Mouse (Mus musculus) ES-E14 (cell line): ENCODE measurements around the gene A230050P20Rik. TPM values are rescaled to one million over a fixed set of nuclear protein-coding genes. Genes with fewer than 3 reads are reported as not detected.

Experiments
- DNase-seq: peaks from one replicate; pipeline ENCODE4 v3.0.0-alpha.2; 2013; ENCODE audit warnings: low read depth, low spot score
- H3K27ac ChIP-seq: 2 replicates; pipeline ENCODE4 v1.5.1; 2012; ENCODE audit warnings: low read depth, mild to moderate bottlenecking, low read length, moderate library complexity, mixed read lengths; ENCODE audit not compliant: poor library complexity, insufficient read depth, severe bottlenecking
- H3K36me3 ChIP-seq: 2 replicates; pipeline ENCODE4 v1.6.1; 2012; ENCODE audit warnings: mild to moderate bottlenecking, low read length, moderate library complexity, mixed read lengths; ENCODE audit not compliant: control insufficient read depth, poor library complexity, insufficient read depth, severe bottlenecking
- H3K4me1 ChIP-seq, 2 experiments: fragments of 150-350 bp in 1 of 2; sonication (generic) in 1 of 2; 2 replicates each; pipeline ENCODE4 v1.6.1; 2012; ENCODE audit warnings: low read length in 2 of 2, mild to moderate bottlenecking in 1 of 2, mixed read lengths in 1 of 2; ENCODE audit not compliant: control insufficient read depth in 2 of 2, insufficient read depth in 2 of 2, poor library complexity in 1 of 2
- H3K4me3 ChIP-seq, 2 experiments: fragments of 150-350 bp in 1 of 2; sonication (generic) in 1 of 2; 2 replicates each; pipeline ENCODE4 v1.5.1; 2012; ENCODE audit warnings: low read length in 2 of 2, low read depth in 1 of 2, mild to moderate bottlenecking in 1 of 2, mixed read lengths in 1 of 2; ENCODE audit not compliant: insufficient read depth in 1 of 2, poor library complexity in 1 of 2, severe bottlenecking in 1 of 2
- H3K9ac ChIP-seq: 2 replicates; pipeline ENCODE4 v1.6.1; 2012; ENCODE audit warnings: low read depth, mild to moderate bottlenecking, low read length, mixed read lengths; ENCODE audit not compliant: poor library complexity, insufficient read depth, severe bottlenecking
- H3K9me3 ChIP-seq: fragments of 150-350 bp; sonication (generic); 2 replicates; pipeline ENCODE4 v1.6.1; 2012; ENCODE audit warnings: low read depth, mild to moderate bottlenecking, low read length; ENCODE audit not compliant: control insufficient read depth, insufficient read depth
- CHD2 ChIP-seq: IDR thresholded peaks from 2 replicates; pipeline ENCODE4 v1.6.1; 2014; ENCODE audit warnings: mild to moderate bottlenecking, low read depth, low read length, inconsistent platforms
- HCFC1 ChIP-seq: IDR thresholded peaks from 2 replicates; pipeline ENCODE4 v1.6.1; 2012; ENCODE audit warnings: low read length, inconsistent platforms, borderline replicate concordance; ENCODE audit not compliant: insufficient read depth
- MAFK ChIP-seq: IDR thresholded peaks from 2 replicates; pipeline ENCODE4 v1.6.1; 2014; ENCODE audit warnings: mild to moderate bottlenecking, low read depth, low read length, inconsistent platforms; ENCODE audit not compliant: insufficient read depth
- ZC3H11A ChIP-seq: IDR thresholded peaks from 2 replicates; pipeline ENCODE4 v1.6.1; 2012; ENCODE audit warnings: low read depth, mild to moderate bottlenecking, inconsistent platforms, low read length, borderline replicate concordance
- ZNF384 ChIP-seq: IDR thresholded peaks from 2 replicates; pipeline ENCODE4 v1.6.1; 2012; ENCODE audit warnings: low read depth, low read length, inconsistent platforms
- in situ Hi-C, 2 experiments: fragments of 600-800 bp; cut with MboI; formaldehyde crosslinking; loops; one replicate each; pipeline ENCODE4 v1.15.1; 2025; ENCODE audit warnings: low sequenced_read_pairs in 2 of 2, inconsistent platforms in 1 of 2; ENCODE audit not compliant: unreplicated experiment in 2 of 2
- total RNA-seq: library from RNA; depleted of rRNA; stranded (reverse); fragments of 300-350 nt; gene quantifications from 2 replicates; pipeline ENCODE4 v1.2.3, GENCODE M21; 2012

Gene A230050P20Rik
- total RNA-seq, 1 experiment = 8.3 TPM

DNA sequence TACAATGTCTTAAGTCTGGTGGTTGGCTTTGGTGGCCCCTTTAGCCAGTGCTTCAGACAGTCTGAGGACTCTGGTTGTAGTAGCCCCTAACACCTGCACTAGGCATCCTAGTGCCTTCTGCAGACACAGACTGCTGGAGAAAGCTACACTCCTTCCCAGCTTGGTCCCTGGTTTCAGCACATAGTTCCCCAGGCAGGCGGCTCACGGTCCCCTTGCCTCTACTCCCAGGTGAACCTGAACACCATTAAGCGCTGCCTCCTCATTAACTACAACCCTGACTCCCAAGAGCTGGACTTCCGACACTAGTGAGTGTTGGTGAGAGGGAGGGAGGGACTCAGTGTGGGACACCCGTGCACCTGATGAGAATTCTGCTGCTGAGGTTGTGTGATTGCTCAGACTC lies 22.0 kb downstream of the A230050P20Rik start:
- no peak for DNase-seq
- Histone ChIP-seq H3K36me3 (peaks cover 60% of the 10 kb centered on the region), H3K4me1 (peaks cover 0 to 23% of the 10 kb centered on the region in 2 experiments; a peak in 1 of 4 replicates), H3K9me3 (no peaks in the 10 kb centered on the region), H3K9ac (peak overlapping the region; percentile 21; the same call in 1 of the 2 replicates), H3K27ac (no peak overlapping the region), H3K4me3 (peak overlapping the region in 1 of 2 experiments; percentile 2; a peak in 1 of 4 replicates)
- in situ Hi-C loops = loop anchor here in 1 of 2 experiments (10.0 kb wide), 1 partner anchor 114 kb away; the partner anchor contains the start of gene Mrpl4
- TF ChIP-seq MAFK = no peak
- TF ChIP-seq ZC3H11A = no peak
- no peak for TF ChIP-seq ZNF384
- TF ChIP-seq HCFC1 = no peak

DNA sequence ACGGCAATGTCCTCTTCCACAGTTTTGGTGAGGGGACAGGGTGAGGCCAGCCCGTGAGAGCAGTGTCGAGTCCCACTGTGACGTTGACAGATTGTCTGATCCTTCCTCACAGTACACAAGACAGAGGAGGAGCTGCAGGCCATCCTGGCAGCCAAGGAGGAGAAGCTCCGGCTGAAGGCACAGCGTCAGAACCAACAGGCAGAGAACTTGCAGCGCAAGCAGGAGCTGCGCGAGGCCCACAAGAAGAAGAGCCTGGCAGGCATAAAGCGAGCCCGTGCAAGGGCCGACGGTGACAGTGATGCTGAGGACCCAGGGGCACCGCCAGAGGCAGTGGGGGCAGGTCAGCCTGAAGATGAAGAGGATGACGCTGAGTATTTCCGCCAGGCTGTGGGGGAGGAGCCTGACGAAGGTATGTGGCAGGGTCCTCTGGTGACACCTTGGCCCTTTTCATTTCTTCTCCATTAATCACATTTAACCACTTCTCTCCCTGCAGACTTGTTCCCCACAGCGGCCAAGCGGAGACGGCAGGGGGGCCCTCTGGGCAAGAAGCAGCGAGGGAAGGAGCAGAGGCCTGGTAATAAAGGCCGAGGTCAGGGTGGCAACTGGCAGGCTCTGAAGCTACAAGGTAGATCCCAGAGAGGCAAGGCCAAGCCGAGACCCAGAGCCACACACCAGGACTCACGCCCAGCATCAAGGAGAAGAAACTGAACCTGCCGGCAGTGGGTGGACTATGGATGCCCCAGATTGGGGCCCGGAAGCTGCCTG lies 23.1 kb downstream of the A230050P20Rik start:
- H3K9ac ChIP-seq = peak overlapping the region; percentile 22; the same call in 1 of the 2 replicates
- H3K4me3 ChIP-seq = peak overlapping the region in 1 of 2 experiments; percentile 18; a peak in 2 of 4 replicates
- no peaks in the 10 kb centered on the region for H3K9me3 ChIP-seq
- peaks cover 0 to 25% of the 10 kb centered on the region in 2 experiments; a peak in 1 of 4 replicates for H3K4me1 ChIP-seq
- no peak overlapping the region for H3K27ac ChIP-seq
- TF ChIP-seq HCFC1 = no peak
- no peak for TF ChIP-seq MAFK
- TF ChIP-seq CHD2 = no peak
- TF ChIP-seq ZC3H11A = no peak
- TF ChIP-seq ZNF384 = no peak
- in situ Hi-C loops = loop anchor here in 1 of 2 experiments (10.0 kb wide), 1 partner anchor 113 kb away; the partner anchor contains the start of gene Mrpl4
- DNase-seq = no peak
- peaks cover 70% of the 10 kb centered on the region for H3K36me3 ChIP-seq

DNA sequence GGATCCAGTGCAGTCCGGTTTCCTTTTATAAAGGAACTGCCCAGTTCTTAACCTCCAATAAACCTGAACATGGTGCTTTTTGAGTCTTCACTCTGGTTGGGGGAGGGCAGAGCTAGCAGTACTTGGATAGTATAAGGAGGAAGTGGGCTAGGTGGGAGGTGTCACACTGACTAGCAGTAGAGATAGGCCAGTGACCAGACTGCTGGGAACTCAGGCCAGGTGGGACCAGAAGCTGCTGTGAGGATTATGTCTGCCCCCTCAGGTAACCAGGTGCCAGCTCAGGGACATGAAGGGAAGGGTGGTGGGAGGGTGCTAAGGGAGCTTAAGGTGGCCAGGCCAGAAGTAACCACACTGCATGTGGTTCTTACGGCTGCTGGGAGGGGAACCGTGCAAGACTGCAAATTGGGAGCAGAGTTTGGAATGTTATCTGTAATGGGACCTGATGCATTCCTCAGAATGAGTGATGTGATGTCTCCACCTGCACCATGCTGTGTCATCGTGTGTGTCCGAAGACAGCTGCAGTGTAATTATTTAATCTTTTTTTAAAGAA lies 23.7 kb downstream of the A230050P20Rik start:
- Histone ChIP-seq H3K4me1 (peaks cover 0 to 25% of the 10 kb centered on the region in 2 experiments; a peak in 1 of 4 replicates), H3K9me3 (no peaks in the 10 kb centered on the region), H3K27ac (peak overlapping the region; percentile 43; the same call in 1 of the 2 replicates), H3K9ac (no peak overlapping the region), H3K4me3 (no peak overlapping the region; a peak in 1 of 4 replicates), H3K36me3 (peaks cover 76% of the 10 kb centered on the region)
- in situ Hi-C loops = loop anchor here in 1 of 2 experiments (10.0 kb wide), 1 partner anchor 113 kb away; the partner anchor contains the start of gene Mrpl4
- no peak for DNase-seq
- TF ChIP-seq ZC3H11A (no peak), ZNF384 (no peak), CHD2 (no peak), MAFK (no peak), HCFC1 (no peak)

DNA sequence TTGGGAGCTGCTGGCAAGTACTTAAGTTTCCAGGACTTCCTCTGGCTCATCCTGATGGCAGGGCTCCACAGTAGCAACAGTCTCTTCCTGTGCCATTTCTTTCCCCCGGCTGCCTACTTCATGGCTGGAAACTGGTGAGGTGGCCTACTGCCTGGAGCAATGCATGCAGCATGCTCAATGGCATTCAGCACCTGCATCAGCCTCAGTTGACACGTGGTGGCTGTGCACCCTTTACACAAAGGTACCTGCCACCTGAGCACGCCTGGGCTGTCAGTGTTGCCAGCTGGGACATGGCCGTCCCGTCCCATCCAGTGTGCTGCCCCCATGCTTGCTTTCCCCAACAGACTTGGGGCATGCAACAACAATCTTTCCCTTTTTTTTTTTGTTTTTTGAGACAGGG lies 24.6 kb downstream of the A230050P20Rik start:
- H3K4me1 ChIP-seq = peaks cover 0 to 25% of the 10 kb centered on the region in 2 experiments; a peak in 1 of 4 replicates
- no peak overlapping the region for H3K4me3 ChIP-seq
- DNase-seq = no peak
- TF ChIP-seq MAFK (no peak), HCFC1 (no peak), ZNF384 (no peak), CHD2 (no peak), ZC3H11A (no peak)
- in situ Hi-C loops = loop anchor here in 1 of 2 experiments (10.0 kb wide), 1 partner anchor 112 kb away; the partner anchor contains the start of gene Mrpl4
- H3K27ac ChIP-seq = no peak overlapping the region
- H3K9ac ChIP-seq = no peak overlapping the region
- H3K36me3 ChIP-seq = peaks cover 77% of the 10 kb centered on the region
- H3K9me3 ChIP-seq = no peaks in the 10 kb centered on the region
